Mouse (Mus musculus) G1E (cell line): Measurements from ENCODE around the gene Olfr1246.

Experiments
- CTCF ChIP-seq: IDR thresholded peaks from 2 replicates; pipeline ENCODE4 v1.5.1; 2012; ENCODE audit warnings: low read depth, low read length, inconsistent platforms, mixed read lengths
- GATA1 ChIP-seq: IDR thresholded peaks from 2 replicates; pipeline ENCODE4 v1.6.1; 2012; ENCODE audit warnings: borderline replicate concordance, low read length, inconsistent platforms, mixed read lengths
- GATA2 ChIP-seq: IDR thresholded peaks from 2 replicates; pipeline ENCODE4 v1.6.1; 2012; ENCODE audit warnings: low read depth, low read length, inconsistent platforms, borderline replicate concordance

DNA sequence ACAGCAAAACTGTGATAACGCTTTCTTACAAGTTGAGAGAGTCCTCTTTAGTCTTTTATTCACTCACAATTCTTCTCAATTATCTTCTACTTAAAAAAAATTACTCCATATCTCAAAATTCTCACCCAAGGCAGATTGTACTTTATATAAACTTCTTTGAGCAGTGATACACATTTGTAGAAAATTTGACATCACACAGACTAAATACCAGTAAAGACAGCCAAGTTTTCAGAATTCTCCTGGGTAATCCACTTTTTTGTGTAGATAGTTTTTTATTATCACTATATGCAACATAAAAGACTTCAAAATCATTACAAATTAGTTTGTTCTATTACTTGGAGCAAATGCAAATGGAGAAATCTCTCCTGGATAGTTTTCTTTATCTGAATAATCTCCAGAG lies 14.6 kb downstream of the Olfr1246 start, which contains the start of gene Olfr1245:
- TF ChIP-seq CTCF (no peak), GATA2 (no peak), GATA1 (no peak)
